Mouse (Mus musculus): ENCODE data around the gene Erbb3. TPM values are rescaled to one million over a fixed set of nuclear protein-coding genes. Genes with fewer than 3 reads are reported as not detected.

Erbb3 gene
- polyA plus RNA-seq, 1 experiment from 2014 or later, result 3.5 TPM

- H3K36me3 ChIP-seq, result no peaks in the 10 kb centered on the region
- H3K9me3 ChIP-seq, result no peaks in the 10 kb centered on the region
- no peaks in the 10 kb centered on the region for H3K27me3 ChIP-seq
- no peak overlapping the region for H3K4me2 ChIP-seq
- 0 out of 2 replicates have a peak, but pooled peaks cover 3% of the 10 kb centered on the region for H3K4me1 ChIP-seq (replicated peaks)
- no peak overlapping the region for H3K4me3 ChIP-seq
- WGBS, result 86% methylated on average over 2 of the region's 2 CpGs
- ATAC-seq (ENCODE audit: low FRiP score), result no peak
- H3K27ac ChIP-seq, result no peak overlapping the region
- H3K9ac ChIP-seq, result no peak overlapping the region
These were observed 54.2 kb downstream of the Erbb3 start for GRCm38 (mm10) chr10:128535206-128535605.

- no peak for ATAC-seq (ENCODE audit: low FRiP score)
- H3K9me3 ChIP-seq, result no peaks in the 10 kb centered on the region
- H3K9ac ChIP-seq, result peak overlapping the region; percentile 81; the same call in 1 of the 2 replicates
- H3K27me3 ChIP-seq, result peaks cover 31% of the 10 kb centered on the region
- H3K36me3 ChIP-seq, result peaks cover 2% of the 10 kb centered on the region; the same call in 1 of the 2 replicates
- H3K4me1 ChIP-seq (replicated peaks), result peaks cover 29% of the 10 kb centered on the region
- WGBS, result 32% methylated on average over 28 of the region's 28 CpGs
- peak overlapping the region; percentile 99 for H3K4me2 ChIP-seq
- H3K4me3 ChIP-seq, result peak overlapping the region; percentile 70
- H3K27ac ChIP-seq, result no peak overlapping the region
These were observed 62.8 kb downstream of the Erbb3 start for GRCm38 (mm10) chr10:128526366-128527356.

- H3K27ac ChIP-seq, result peak within 1 kb of the TSS; percentile 69
- ATAC-seq (ENCODE audit: low FRiP score), result peak; percentile 93
- H3K9ac ChIP-seq, result peak within 1 kb of the TSS; percentile 81
- peaks cover 31% of the 10 kb centered on the region for H3K27me3 ChIP-seq
- H3K36me3 ChIP-seq, result peaks cover 6% of the 10 kb centered on the region; the same call in 1 of the 2 replicates
- H3K4me1 ChIP-seq (replicated peaks), result peaks cover 29% of the 10 kb centered on the region
- WGBS, result 0% methylated on average over 37 of the region's 37 CpGs
- H3K4me3 ChIP-seq, result peak within 1 kb of the TSS; percentile 70
- no peaks in the 10 kb centered on the region for H3K9me3 ChIP-seq
- H3K4me2 ChIP-seq, result peak within 1 kb of the TSS; percentile 99
These were observed 63.7 kb downstream of the Erbb3 start, which contains the start of gene Esyt1 for GRCm38 (mm10) chr10:128525671-128526308. Gene Esyt1 (minus strand): TSS chr10:128525871.

- peak overlapping the region; percentile 69 for H3K27ac ChIP-seq
- H3K36me3 ChIP-seq, result peaks cover 13% of the 10 kb centered on the region; the same call in 1 of the 2 replicates
- no peaks in the 10 kb centered on the region for H3K9me3 ChIP-seq
- H3K27me3 ChIP-seq, result peaks cover 31% of the 10 kb centered on the region
- peak overlapping the region; percentile 81 for H3K9ac ChIP-seq
- peak; percentile 62 for ATAC-seq (ENCODE audit: low FRiP score)
- whole genome bisulfite sequencing, result under 1% methylated on average over 58 of the region's 58 CpGs
- peak overlapping the region; percentile 70 for H3K4me3 ChIP-seq
- H3K4me2 ChIP-seq, result peak overlapping the region; percentile 99
- H3K4me1 ChIP-seq (replicated peaks), result peaks cover 29% of the 10 kb centered on the region
These were observed 64.5 kb downstream of the Erbb3 start for GRCm38 (mm10) chr10:128524732-128525662.

- peak overlapping the region; percentile 99 for H3K4me2 ChIP-seq
- peaks cover 29% of the 10 kb centered on the region for H3K4me1 ChIP-seq (replicated peaks)
- peaks cover 13% of the 10 kb centered on the region; the same call in 1 of the 2 replicates for H3K36me3 ChIP-seq
- H3K9me3 ChIP-seq, result no peaks in the 10 kb centered on the region
- H3K9ac ChIP-seq, result peak overlapping the region; percentile 81
- H3K4me3 ChIP-seq, result peak overlapping the region; percentile 70
- WGBS, result 7% methylated on average over 11 of the region's 11 CpGs
- peak overlapping the region; percentile 69; the same call in 1 of the 2 replicates for H3K27ac ChIP-seq
- ATAC-seq (ENCODE audit: low FRiP score), result no peak
- peaks cover 24% of the 10 kb centered on the region for H3K27me3 ChIP-seq
These were observed 65.2 kb downstream of the Erbb3 start for GRCm38 (mm10) chr10:128524111-128524731.

GRCm38 (mm10) chr10:128522351-128522750 lies 67.1 kb downstream of the Erbb3 start:
- peaks cover 36% of the 10 kb centered on the region for H3K27me3 ChIP-seq
- H3K36me3 ChIP-seq, result peaks cover 20% of the 10 kb centered on the region; the same call in 1 of the 2 replicates
- H3K4me3 ChIP-seq, result no peak overlapping the region
- no peak overlapping the region for H3K4me2 ChIP-seq
- peaks cover 29% of the 10 kb centered on the region for H3K4me1 ChIP-seq (replicated peaks)
- H3K27ac ChIP-seq, result no peak overlapping the region
- 81% methylated on average over 6 of the region's 6 CpGs for WGBS
- no peak overlapping the region for H3K9ac ChIP-seq
- no peaks in the 10 kb centered on the region for H3K9me3 ChIP-seq
- ATAC-seq (ENCODE audit: low FRiP score), result no peak

- ATAC-seq (ENCODE audit: low FRiP score), result no peak
- no peaks in the 10 kb centered on the region for H3K9me3 ChIP-seq
- no peak overlapping the region for H3K27ac ChIP-seq
- peaks cover 32% of the 10 kb centered on the region for H3K36me3 ChIP-seq
- H3K4me3 ChIP-seq, result no peak overlapping the region
- H3K9ac ChIP-seq, result no peak overlapping the region
- peaks cover 48% of the 10 kb centered on the region for H3K27me3 ChIP-seq
- 90% methylated on average over 16 of the region's 16 CpGs for WGBS
- no peak overlapping the region for H3K4me2 ChIP-seq
- peaks cover 18% of the 10 kb centered on the region for H3K4me1 ChIP-seq (replicated peaks)
These were observed 68.9 kb downstream of the Erbb3 start for GRCm38 (mm10) chr10:128520591-128520990.

- Histone ChIP-seq H3K27me3 (peaks cover 52% of the 10 kb centered on the region), H3K4me3 (no peak overlapping the region), H3K4me1 (replicated peaks) (peaks cover under 1% of the 10 kb centered on the region), H3K9me3 (no peaks in the 10 kb centered on the region), H3K4me2 (no peak overlapping the region), H3K36me3 (peaks cover 43% of the 10 kb centered on the region), H3K27ac (no peak overlapping the region), H3K9ac (no peak overlapping the region)
- 74% methylated on average over 7 of the region's 7 CpGs for WGBS
- no peak for ATAC-seq (ENCODE audit: low FRiP score)
These were observed 70.6 kb downstream of the Erbb3 start for GRCm38 (mm10) chr10:128518833-128519232.

Small RNA genes lying within 50 kb of the gene (microRNA-seq; reads per million reads assigned to microRNA genes)
- gene Gm47275, result not detected
- gene Mir6917, result not detected

Other genes with a start within 250 kb of the Erbb3 start
- 31.1 and 37.6 TPM in 2 replicates for gene Coq10a, start 220.7 kb downstream of the Erbb3 start, polyA plus RNA-seq (2015; fragmentation: Nextera tagmentation; extraction: Ambion mirVana)
- 11.7 and 12.9 TPM in 2 replicates for gene Ankrd52, start 212.5 kb downstream of the Erbb3 start, polyA plus RNA-seq (2015; fragmentation: Nextera tagmentation; extraction: Ambion mirVana)
- gene Slc39a5, start 188.4 kb downstream of the Erbb3 start, polyA plus RNA-seq (2015; fragmentation: Nextera tagmentation; extraction: Ambion mirVana), result not detected in 2 replicates
- gene Nabp2, start 178.2 kb downstream of the Erbb3 start, polyA plus RNA-seq (2015; fragmentation: Nextera tagmentation; extraction: Ambion mirVana), result 126 and 139 TPM in 2 replicates
- 81.9 and 83.8 TPM in 2 replicates for gene Rnf41, start 178.0 kb downstream of the Erbb3 start, polyA plus RNA-seq (2015; fragmentation: Nextera tagmentation; extraction: Ambion mirVana)
- gene Smarcc2, start 130.4 kb downstream of the Erbb3 start, polyA plus RNA-seq (2015; fragmentation: Nextera tagmentation; extraction: Ambion mirVana), result 195 and 196 TPM in 2 replicates
- 933 and 943 TPM in 2 replicates for gene Myl6, start 95.5 kb downstream of the Erbb3 start, polyA plus RNA-seq (2015; fragmentation: Nextera tagmentation; extraction: Ambion mirVana)
- 4.1 and 4.2 TPM in 2 replicates for gene Myl6b, start 91.0 kb downstream of the Erbb3 start, polyA plus RNA-seq (2015; fragmentation: Nextera tagmentation; extraction: Ambion mirVana)
- 16.4 and 17.6 TPM in 2 replicates for gene Esyt1, start 63.8 kb downstream of the Erbb3 start, polyA plus RNA-seq (2015; fragmentation: Nextera tagmentation; extraction: Ambion mirVana)
- 19.7 and 20.9 TPM in 2 replicates for gene Zc3h10, start 41.9 kb downstream of the Erbb3 start, polyA plus RNA-seq (2015; fragmentation: Nextera tagmentation; extraction: Ambion mirVana)
- 2,639 and 2,680 TPM in 2 replicates for gene Rpl41, start 40.3 kb downstream of the Erbb3 start, polyA plus RNA-seq (2015; fragmentation: Nextera tagmentation; extraction: Ambion mirVana)
- gene Pa2g4, start 23.7 kb downstream of the Erbb3 start, polyA plus RNA-seq (2015; fragmentation: Nextera tagmentation; extraction: Ambion mirVana), result 125 and 129 TPM in 2 replicates
- gene Rps26, start 37.1 kb upstream of the Erbb3 start, polyA plus RNA-seq (2015; fragmentation: Nextera tagmentation; extraction: Ambion mirVana), result 482 and 485 TPM in 2 replicates
- gene Ikzf4, start 56.3 kb upstream of the Erbb3 start, polyA plus RNA-seq (2015; fragmentation: Nextera tagmentation; extraction: Ambion mirVana), result 14.6 and 15.2 TPM in 2 replicates
- gene Suox, start 84.4 kb upstream of the Erbb3 start, polyA plus RNA-seq (2015; fragmentation: Nextera tagmentation; extraction: Ambion mirVana), result 14.4 and 14.6 TPM in 2 replicates
- gene Rab5b, start 106.6 kb upstream of the Erbb3 start, polyA plus RNA-seq (2015; fragmentation: Nextera tagmentation; extraction: Ambion mirVana), result 99.1 and 101 TPM in 2 replicates
- gene Pmel, start 114.5 kb upstream of the Erbb3 start, polyA plus RNA-seq (2015; fragmentation: Nextera tagmentation; extraction: Ambion mirVana), result 0.32 and 0.70 TPM in 2 replicates
- gene Cdk2, start 115.4 kb upstream of the Erbb3 start, polyA plus RNA-seq (2015; fragmentation: Nextera tagmentation; extraction: Ambion mirVana), result 26.0 and 26.7 TPM in 2 replicates
- 6.5 and 7.0 TPM in 2 replicates for gene Dgka, start 155.2 kb upstream of the Erbb3 start, polyA plus RNA-seq (2015; fragmentation: Nextera tagmentation; extraction: Ambion mirVana)
- gene Pym1, start 158.2 kb upstream of the Erbb3 start, polyA plus RNA-seq (2015; fragmentation: Nextera tagmentation; extraction: Ambion mirVana), result 46.5 and 50.0 TPM in 2 replicates
- 0.51 and 0.71 TPM in 2 replicates for gene Mmp19, start 201.3 kb upstream of the Erbb3 start, polyA plus RNA-seq (2015; fragmentation: Nextera tagmentation; extraction: Ambion mirVana)
- 57.5 and 59.5 TPM in 2 replicates for gene Dnajc14, start 214.4 kb upstream of the Erbb3 start, polyA plus RNA-seq (2015; fragmentation: Nextera tagmentation; extraction: Ambion mirVana)
- gene Tmem198b, start 214.7 kb upstream of the Erbb3 start, polyA plus RNA-seq (2015; fragmentation: Nextera tagmentation; extraction: Ambion mirVana), result 17.9 and 18.8 TPM in 2 replicates
- 185 and 190 TPM in 2 replicates for gene Sarnp, start 227.7 kb upstream of the Erbb3 start, polyA plus RNA-seq (2015; fragmentation: Nextera tagmentation; extraction: Ambion mirVana)
- gene Ormdl2, start 232.0 kb upstream of the Erbb3 start, polyA plus RNA-seq (2015; fragmentation: Nextera tagmentation; extraction: Ambion mirVana), result 30.2 and 34.4 TPM in 2 replicates